Mouse (Mus musculus) midbrain, embryonic 15.5 days (tissue): ENCODE measurements around the gene Kti12. TPM values are rescaled to one million over a fixed set of nuclear protein-coding genes. Genes with fewer than 3 reads are reported as not detected.
A peak's percentile ranks its signal among the peaks of the same experiment; 100 is the strongest.

Experiments
- ATAC-seq: fragments of 200-750 bp; cut with Nextera tagmentation; replicated peaks from 2 replicates; pipeline ENCODE4 v1.8.0; 2017; ENCODE audit warnings: moderate TSS enrichment
- H3K27ac ChIP-seq: fragments of 300-500 bp; sonication (generic); 2 replicates; pipeline ENCODE4 v1.5.1; 2015; ENCODE audit warnings: mild to moderate bottlenecking, inconsistent platforms
- H3K27me3 ChIP-seq: fragments of 300-500 bp; sonication (generic); replicated peaks from 2 replicates; pipeline ENCODE4 v1.6.1; 2015; ENCODE audit warnings: inconsistent platforms
- H3K36me3 ChIP-seq: fragments of 300-500 bp; sonication (generic); replicated peaks from 2 replicates; pipeline ENCODE4 v1.6.1; 2015; ENCODE audit warnings: inconsistent platforms
- H3K4me1 ChIP-seq: fragments of 300-500 bp; sonication (generic); 2 replicates; pipeline ENCODE4 v1.6.1; 2015; ENCODE audit warnings: inconsistent platforms
- H3K4me2 ChIP-seq: fragments of 300-500 bp; sonication (generic); 2 replicates; pipeline ENCODE4 v1.6.1; 2015; ENCODE audit warnings: inconsistent platforms, mild to moderate bottlenecking, moderate library complexity
- H3K4me3 ChIP-seq: fragments of 300-500 bp; sonication (generic); 2 replicates; pipeline ENCODE4 v1.5.1; 2015; ENCODE audit warnings: mild to moderate bottlenecking, inconsistent platforms
- H3K9ac ChIP-seq: fragments of 300-500 bp; sonication (generic); 2 replicates; pipeline ENCODE4 v1.6.1; 2015; ENCODE audit warnings: mild to moderate bottlenecking, inconsistent platforms
- H3K9me3 ChIP-seq: fragments of 300-500 bp; sonication (generic); 2 replicates; pipeline ENCODE4 v1.6.1; 2016; ENCODE audit warnings: inconsistent platforms
- WGBS: fragments of 180-500 bp; shearing (Covaris S2); methylation state at CpG from one replicate; pipeline ENCODE4 v1.1.7; 2015; ENCODE audit warnings: mixed read lengths; 5-methylcytosine and 5-hydroxymethylcytosine counted together
- polyA plus RNA-seq: library from polyadenylated mRNA; unstranded; fragments of >200 nt; fragmentation: Nextera tagmentation; extraction: Ambion mirVana; gene quantifications from 2 replicates; pipeline ENCODE4 v1.2.1, GENCODE M21; 2015

The Kti12 gene
- polyA plus RNA-seq: 24.1 and 24.4 TPM in 2 replicates

GRCm38 (mm10) chr4:108847715-108848504, at the start of gene Kti12:
Kti12 (plus strand) TSS chr4:108847785.
- peak within 1 kb of the TSS; percentile 79 for H3K4me3 ChIP-seq
- peak within 1 kb of the TSS; percentile 86 for H3K27ac ChIP-seq
- H3K9me3 ChIP-seq: no peaks in the 10 kb centered on the region
- 0 out of 2 replicates have a peak, but pooled peaks cover 4% of the 10 kb centered on the region for H3K36me3 ChIP-seq
- peak; percentile 91 for ATAC-seq
- WGBS: under 1% methylated on average over 77 of the region's 77 CpGs
- peak within 1 kb of the TSS; percentile 91 for H3K4me2 ChIP-seq
- H3K9ac ChIP-seq: peak within 1 kb of the TSS; percentile 74
- no peaks in the 10 kb centered on the region for H3K27me3 ChIP-seq
- peaks cover 27% of the 10 kb centered on the region for H3K4me1 ChIP-seq

- H3K9ac ChIP-seq: no peak overlapping the region
- 54% methylated on average over 2 of the region's 2 CpGs for WGBS
- H3K4me2 ChIP-seq: no peak overlapping the region
- H3K4me3 ChIP-seq: no peak overlapping the region
- H3K9me3 ChIP-seq: no peaks in the 10 kb centered on the region
- H3K27me3 ChIP-seq: no peaks in the 10 kb centered on the region
- H3K4me1 ChIP-seq: no peaks in the 10 kb centered on the region
- no peak overlapping the region for H3K27ac ChIP-seq
- no peaks in the 10 kb centered on the region for H3K36me3 ChIP-seq
- ATAC-seq: no peak
Measured at GRCm38 (mm10) chr4:108798083-108798830, 49.3 kb upstream of the Kti12 start.

- ATAC-seq: no peak
- 77% methylated on average over 2 of the region's 2 CpGs for WGBS
Measured at GRCm38 (mm10) chr4:108803535-108803934, 44.0 kb upstream of the Kti12 start.

GRCm38 (mm10) chr4:108811142-108811541, 36.4 kb upstream of the Kti12 start:
- no peaks in the 10 kb centered on the region for H3K9me3 ChIP-seq
- H3K4me2 ChIP-seq: no peak overlapping the region
- no peaks in the 10 kb centered on the region for H3K4me1 ChIP-seq
- H3K4me3 ChIP-seq: no peak overlapping the region
- H3K9ac ChIP-seq: no peak overlapping the region
- 70% methylated on average over 4 of the region's 4 CpGs for WGBS
- peaks cover 3% of the 10 kb centered on the region for H3K36me3 ChIP-seq
- H3K27ac ChIP-seq: no peak overlapping the region
- no peaks in the 10 kb centered on the region for H3K27me3 ChIP-seq
- 0 out of 2 replicates have a peak, but pooled peaks have one; percentile 27 for ATAC-seq

More at GRCm38 (mm10) chr4:108803535-108803934, 44.0 kb upstream of the Kti12 start:
- H3K27me3 ChIP-seq: no peaks in the 10 kb centered on the region
- no peaks in the 10 kb centered on the region for H3K4me1 ChIP-seq
- H3K9me3 ChIP-seq: no peaks in the 10 kb centered on the region
- no peaks in the 10 kb centered on the region for H3K36me3 ChIP-seq
- no peak overlapping the region for H3K9ac ChIP-seq
- H3K4me3 ChIP-seq: no peak overlapping the region
- H3K4me2 ChIP-seq: no peak overlapping the region
- H3K27ac ChIP-seq: no peak overlapping the region

DNA sequence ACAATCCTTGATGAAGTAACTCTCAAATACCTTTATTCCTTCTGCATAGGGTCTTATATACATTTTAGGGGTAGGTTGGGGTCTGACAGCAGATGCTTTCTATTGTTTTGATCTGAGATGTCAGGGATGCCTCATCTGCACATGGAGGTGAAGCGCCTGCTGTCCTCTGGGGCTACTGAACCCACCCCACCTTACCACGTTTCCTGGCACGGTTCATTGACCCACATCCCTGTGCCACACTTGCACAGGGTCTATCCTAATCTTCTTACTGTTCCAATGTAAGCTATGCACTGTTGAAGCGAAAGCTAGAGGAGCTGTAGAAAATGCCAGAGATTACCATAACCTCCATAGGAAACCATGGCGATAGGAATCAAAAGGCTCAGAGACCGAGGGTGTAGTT, 36.0 kb upstream of the Kti12 start:
- ATAC-seq: 0 out of 2 replicates have a peak, but pooled peaks have one; percentile 33
- Histone ChIP-seq H3K4me3 (no peak overlapping the region), H3K27me3 (no peaks in the 10 kb centered on the region), H3K4me1 (no peaks in the 10 kb centered on the region), H3K27ac (no peak overlapping the region), H3K9ac (no peak overlapping the region), H3K9me3 (no peaks in the 10 kb centered on the region), H3K36me3 (peaks cover 3% of the 10 kb centered on the region), H3K4me2 (no peak overlapping the region)
- 46% methylated on average over 6 of the region's 6 CpGs for WGBS

DNA sequence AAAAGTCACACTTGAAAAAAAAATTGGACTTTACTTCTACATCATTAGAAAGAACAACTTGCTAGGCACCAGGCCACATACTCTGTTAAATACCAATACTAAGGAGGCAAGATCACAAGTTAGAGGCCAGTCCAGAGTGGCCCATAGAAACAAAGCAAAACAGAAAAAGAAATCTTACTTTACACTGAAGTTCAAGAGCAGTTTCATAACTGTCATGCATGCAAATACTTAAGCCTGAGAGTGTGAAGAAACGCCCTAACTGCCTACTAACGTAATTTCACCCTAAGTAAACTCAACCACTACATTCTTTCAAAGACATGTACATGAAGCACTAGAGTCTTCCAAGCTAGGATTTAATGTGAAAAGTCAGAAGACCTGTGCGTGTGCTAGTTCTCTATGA, 21.9 kb upstream of the Kti12 start:
- no peaks in the 10 kb centered on the region for H3K9me3 ChIP-seq
- 93% methylated on average over 3 of the region's 3 CpGs for WGBS
- H3K4me3 ChIP-seq: no peak overlapping the region
- H3K36me3 ChIP-seq: peaks cover 49% of the 10 kb centered on the region
- H3K4me1 ChIP-seq: peaks cover under 1% of the 10 kb centered on the region; the same call in 1 of the 2 replicates
- H3K27ac ChIP-seq: no peak overlapping the region
- no peak overlapping the region for H3K4me2 ChIP-seq
- H3K9ac ChIP-seq: no peak overlapping the region
- ATAC-seq: no peak
- H3K27me3 ChIP-seq: no peaks in the 10 kb centered on the region

GRCm38 (mm10) chr4:108826096-108826495, 21.5 kb upstream of the Kti12 start:
- no peak for ATAC-seq
- Histone ChIP-seq H3K9ac (no peak overlapping the region), H3K36me3 (peaks cover 45% of the 10 kb centered on the region)

DNA sequence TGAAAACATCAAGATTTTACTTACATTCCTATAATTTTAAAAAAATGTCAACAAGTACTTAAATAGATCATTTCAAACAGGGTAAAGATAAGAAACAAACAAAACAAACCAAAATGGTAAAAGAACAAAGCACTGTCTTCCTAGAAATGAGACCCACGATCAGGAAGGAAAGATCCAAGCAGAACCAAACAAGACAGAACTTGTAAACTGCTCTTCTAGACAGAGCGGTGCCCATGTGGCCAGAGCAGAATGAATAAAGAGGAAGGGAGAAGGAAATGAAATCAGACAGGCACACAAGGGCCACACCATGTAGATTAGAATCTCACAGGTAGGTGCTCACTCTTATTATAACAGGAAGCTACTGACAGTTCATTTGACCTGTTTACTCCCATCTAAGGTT, 20.9 kb upstream of the Kti12 start:
- no peak overlapping the region for H3K4me2 ChIP-seq
- no peaks in the 10 kb centered on the region for H3K27me3 ChIP-seq
- no peaks in the 10 kb centered on the region for H3K9me3 ChIP-seq
- 91% methylated on average over 2 of the region's 2 CpGs for WGBS
- H3K36me3 ChIP-seq: peaks cover 43% of the 10 kb centered on the region
- no peak overlapping the region for H3K4me3 ChIP-seq
- ATAC-seq: no peak
- no peak overlapping the region for H3K9ac ChIP-seq
- no peak overlapping the region for H3K27ac ChIP-seq
- H3K4me1 ChIP-seq: peaks cover 8% of the 10 kb centered on the region

More at GRCm38 (mm10) chr4:108826096-108826495, 21.5 kb upstream of the Kti12 start:
- peaks cover 5% of the 10 kb centered on the region for H3K4me1 ChIP-seq
- H3K27me3 ChIP-seq: no peaks in the 10 kb centered on the region
- H3K4me2 ChIP-seq: no peak overlapping the region
- H3K9me3 ChIP-seq: no peaks in the 10 kb centered on the region
- no peak overlapping the region for H3K27ac ChIP-seq
- WGBS: 90% methylated on average over 1 of the region's 1 CpGs
- H3K4me3 ChIP-seq: no peak overlapping the region

DNA sequence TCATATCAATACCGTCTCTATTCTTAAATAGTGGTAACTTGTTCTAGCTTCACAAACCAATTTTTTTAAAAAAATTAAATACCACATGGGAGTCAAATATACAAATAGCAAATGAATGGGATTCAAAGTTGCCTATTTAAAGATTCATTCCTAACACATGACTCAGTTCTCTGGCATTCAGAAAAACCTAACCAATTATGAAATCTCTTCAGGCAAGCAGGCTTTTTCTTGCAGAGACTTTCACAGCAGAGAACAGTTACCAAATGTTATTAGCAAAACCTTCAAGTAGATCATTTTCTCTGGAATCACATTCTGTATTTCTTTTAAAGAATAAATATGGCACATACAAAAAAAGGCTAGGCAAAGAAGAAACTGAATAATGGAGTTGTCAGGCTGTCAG, 16.9 kb upstream of the Kti12 start:
- H3K4me3 ChIP-seq: no peak overlapping the region

GRCm38 (mm10) chr4:108832916-108833827, 14.4 kb upstream of the Kti12 start, which contains the start of gene Btf3l4:
Btf3l4 (minus strand) TSS chr4:108833614.
- no peaks in the 10 kb centered on the region for H3K27me3 ChIP-seq
- H3K9me3 ChIP-seq: no peaks in the 10 kb centered on the region
- H3K27ac ChIP-seq: peak within 1 kb of the TSS; percentile 99
- H3K36me3 ChIP-seq: 0 out of 2 replicates have a peak, but pooled peaks cover 10% of the 10 kb centered on the region
- H3K9ac ChIP-seq: peak within 1 kb of the TSS; percentile 99
- peaks cover 35% of the 10 kb centered on the region for H3K4me1 ChIP-seq
- H3K4me2 ChIP-seq: peak within 1 kb of the TSS; percentile 58
- under 1% methylated on average over 71 of the region's 73 CpGs for WGBS
- peak within 1 kb of the TSS; percentile 90 for H3K4me3 ChIP-seq
- peak; percentile 96 for ATAC-seq

More for the DNA sequence above, 16.9 kb upstream of the Kti12 start:
- H3K27me3 ChIP-seq: no peaks in the 10 kb centered on the region
- no peaks in the 10 kb centered on the region for H3K9me3 ChIP-seq
- 89% methylated on average over 1 of the region's 1 CpGs for WGBS
- H3K4me1 ChIP-seq: peaks cover 21% of the 10 kb centered on the region
- no peak overlapping the region for H3K4me2 ChIP-seq
- ATAC-seq: no peak
- H3K9ac ChIP-seq: no peak overlapping the region
- no peak overlapping the region for H3K27ac ChIP-seq
- H3K36me3 ChIP-seq: peaks cover 22% of the 10 kb centered on the region

DNA sequence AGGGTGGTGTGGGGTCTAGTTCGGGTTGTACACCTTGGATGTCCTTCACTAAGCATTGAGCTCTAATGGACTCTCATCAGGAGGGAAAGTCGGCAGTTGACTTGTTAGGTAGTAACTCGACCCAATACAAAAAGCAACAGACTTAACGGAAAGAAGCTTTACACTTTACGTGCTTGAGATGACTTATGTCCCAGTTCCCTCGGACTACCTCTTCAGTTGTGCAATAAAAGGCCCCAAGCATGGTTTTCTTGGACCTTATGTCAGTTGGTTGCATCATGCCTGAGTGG, 13.8 kb upstream of the Kti12 start:
- H3K4me1 ChIP-seq: peaks cover 35% of the 10 kb centered on the region

More for the DNA sequence above, 13.8 kb upstream of the Kti12 start:
- H3K4me2 ChIP-seq: peak overlapping the region; percentile 58
- peak overlapping the region; percentile 90 for H3K4me3 ChIP-seq
- no peak for ATAC-seq
- H3K27me3 ChIP-seq: no peaks in the 10 kb centered on the region
- no peaks in the 10 kb centered on the region for H3K9me3 ChIP-seq
- peak overlapping the region; percentile 92 for H3K9ac ChIP-seq
- H3K36me3 ChIP-seq: 0 out of 2 replicates have a peak, but pooled peaks cover 6% of the 10 kb centered on the region
- under 1% methylated on average over 6 of the region's 6 CpGs for WGBS
- H3K27ac ChIP-seq: peak overlapping the region; percentile 99
